Mouse (Mus musculus): ENCODE measurements around the gene Ccl12.

The Ccl12 gene

DNA sequence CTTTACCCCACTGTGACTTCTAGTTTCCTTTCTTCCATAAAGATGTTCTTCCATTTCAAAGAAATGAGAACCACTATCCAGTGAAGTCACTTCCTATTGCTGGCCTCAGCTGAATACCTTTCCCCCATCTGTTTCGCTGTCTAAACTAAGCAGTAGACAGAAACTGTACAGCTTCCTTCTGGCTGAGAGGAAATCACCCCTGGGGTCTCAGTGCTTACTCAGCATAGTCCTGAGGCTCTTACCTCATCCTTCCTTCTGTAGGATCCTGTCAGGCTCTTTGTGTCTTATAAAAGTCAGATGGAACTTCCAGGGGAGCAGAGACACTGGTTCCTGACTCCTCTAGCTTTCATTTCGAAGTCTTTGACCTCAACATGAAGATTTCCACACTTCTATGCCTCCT is at the start of gene Ccl12:
Gene Ccl12 (plus strand): TSS at position 317 of the 400 bp plus-strand sequence.
- no peak for DNase-seq

GRCm38 (mm10) chr11:82053849-82054248 is 47.8 kb upstream of the Ccl12 start:
- no peak for DNase-seq

GRCm38 (mm10) chr11:82057646-82058045 is 44.0 kb upstream of the Ccl12 start, which contains the start of gene Ccl11:
Gene Ccl11, plus strand, starts transcription at chr11:82057823.
- no peak for DNase-seq

GRCm38 (mm10) chr11:82062226-82062625 is 39.4 kb upstream of the Ccl12 start:
- DNase-seq = no peak

- no peak for DNase-seq
Observed at GRCm38 (mm10) chr11:82063454-82063853, 38.2 kb upstream of the Ccl12 start.

DNA sequence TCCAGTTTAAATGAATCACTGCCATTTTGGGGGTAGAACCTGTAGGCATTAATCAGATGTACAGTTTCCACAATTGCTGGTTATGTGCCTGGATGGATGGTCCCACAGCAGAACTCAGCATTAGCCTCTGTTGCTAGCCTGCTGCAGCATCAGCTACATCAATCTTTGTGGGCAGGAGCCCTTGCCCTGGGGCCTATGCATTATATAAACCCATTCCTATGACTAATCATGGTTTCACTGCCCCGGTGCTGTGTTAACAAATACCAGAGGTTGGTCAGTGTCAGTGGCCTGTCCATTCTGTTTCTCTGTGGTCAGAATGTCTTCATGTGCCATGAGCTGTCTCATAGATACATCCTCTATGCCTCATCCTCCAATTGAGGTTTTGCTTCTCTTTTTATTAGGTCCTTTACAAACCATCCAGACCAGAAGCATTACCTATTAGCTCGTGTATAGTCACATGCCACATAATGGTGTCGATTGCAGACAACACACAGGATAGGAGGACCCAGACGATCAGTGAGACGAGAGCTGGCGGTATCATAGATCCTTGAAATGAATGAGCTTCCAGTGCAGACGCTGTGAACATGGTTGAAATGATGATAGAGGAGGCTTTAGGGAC is 34.6 kb upstream of the Ccl12 start:
- DNase-seq = no peak

GRCm38 (mm10) chr11:82071076-82071475 is 30.6 kb upstream of the Ccl12 start:
- DNase-seq = no peak

- DNase-seq = no peak
Observed at GRCm38 (mm10) chr11:82072374-82072773, 29.3 kb upstream of the Ccl12 start.

GRCm38 (mm10) chr11:82072984-82073383 is 28.7 kb upstream of the Ccl12 start:
- no peak for DNase-seq

- DNase-seq = no peak
Observed at GRCm38 (mm10) chr11:82073686-82074085, 28.0 kb upstream of the Ccl12 start.

DNA sequence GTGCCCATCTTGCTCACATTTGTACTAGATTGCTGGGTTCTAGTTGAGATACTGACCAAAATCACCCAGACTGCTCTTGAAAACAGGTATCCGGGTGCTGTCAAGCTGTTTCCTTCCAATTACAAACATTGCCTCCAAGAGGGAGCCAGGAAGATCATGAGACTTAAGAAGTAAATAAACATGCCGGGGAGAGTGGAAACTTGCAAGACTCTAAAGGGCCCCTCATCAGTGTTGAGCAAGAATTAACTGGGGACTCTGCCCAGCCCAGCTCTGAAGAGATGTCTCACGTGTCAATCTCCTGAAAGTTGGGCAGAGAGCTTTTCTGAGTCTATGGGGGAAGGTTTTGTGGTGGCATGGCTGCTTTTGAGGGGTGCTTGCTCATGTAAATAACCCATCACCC is 24.6 kb upstream of the Ccl12 start:
- no peak for DNase-seq

DNA sequence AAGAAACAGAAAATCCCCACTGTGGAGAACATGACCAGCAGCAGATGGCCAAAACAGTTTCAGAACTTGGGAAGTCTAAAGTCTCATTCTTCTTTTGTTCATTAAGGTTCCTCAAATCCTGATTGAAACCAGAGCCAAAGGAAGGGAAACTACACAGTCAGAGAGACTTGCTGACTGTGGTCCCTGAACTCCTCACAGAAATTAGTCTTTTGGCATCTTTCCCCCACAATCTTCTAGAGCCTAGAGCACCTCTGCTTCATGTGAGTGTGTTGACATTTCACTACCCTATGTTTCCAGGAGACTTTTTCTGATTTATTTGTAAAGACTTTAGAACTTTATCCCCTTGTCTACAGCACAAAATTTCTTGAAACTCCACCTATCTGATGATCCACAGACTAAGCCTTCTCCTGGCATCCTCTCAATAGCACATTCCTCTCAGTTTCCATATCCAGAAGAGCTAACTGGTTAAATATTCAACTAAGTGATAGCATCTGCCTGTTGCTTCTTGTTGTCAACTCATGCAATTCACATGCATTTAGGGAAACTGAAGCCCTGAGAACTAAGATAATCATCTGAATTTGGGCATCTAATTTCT is 23.4 kb upstream of the Ccl12 start:
- no peak for DNase-seq

DNA sequence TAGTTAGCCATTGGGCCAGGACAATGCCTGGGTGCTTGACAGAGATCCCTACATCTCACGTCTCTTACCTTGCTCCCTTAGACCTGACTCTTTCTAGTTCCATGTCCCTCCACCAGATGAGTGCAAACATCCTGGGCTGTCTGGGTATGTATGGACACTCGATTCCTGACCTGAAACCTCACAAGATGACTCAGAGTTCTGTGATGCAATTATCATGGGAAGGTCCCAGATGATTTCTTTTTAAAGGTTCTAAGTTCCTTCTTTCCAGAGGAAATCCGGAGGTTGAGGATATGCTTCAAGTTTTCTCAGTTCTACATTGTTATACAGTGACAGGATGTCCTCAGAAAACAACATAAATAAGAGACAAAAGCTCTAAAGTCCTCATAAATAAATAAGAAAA is 20.8 kb upstream of the Ccl12 start:
- DNase-seq = no peak

- no peak for DNase-seq
Observed at GRCm38 (mm10) chr11:82084360-82084759, 17.3 kb upstream of the Ccl12 start.

GRCm38 (mm10) chr11:82099511-82100323 is 1.9 kb upstream of the Ccl12 start:
- DNase-seq = no peak

- no peak for DNase-seq
Observed at GRCm38 (mm10) chr11:82101087-82101486, 558 bp upstream of the Ccl12 start.

- DNase-seq = no peak
Observed at GRCm38 (mm10) chr11:82109611-82110010, 8.0 kb downstream of the Ccl12 start.

GRCm38 (mm10) chr11:82110372-82111248 is 9.0 kb downstream of the Ccl12 start:
- DNase-seq = no peak

DNA sequence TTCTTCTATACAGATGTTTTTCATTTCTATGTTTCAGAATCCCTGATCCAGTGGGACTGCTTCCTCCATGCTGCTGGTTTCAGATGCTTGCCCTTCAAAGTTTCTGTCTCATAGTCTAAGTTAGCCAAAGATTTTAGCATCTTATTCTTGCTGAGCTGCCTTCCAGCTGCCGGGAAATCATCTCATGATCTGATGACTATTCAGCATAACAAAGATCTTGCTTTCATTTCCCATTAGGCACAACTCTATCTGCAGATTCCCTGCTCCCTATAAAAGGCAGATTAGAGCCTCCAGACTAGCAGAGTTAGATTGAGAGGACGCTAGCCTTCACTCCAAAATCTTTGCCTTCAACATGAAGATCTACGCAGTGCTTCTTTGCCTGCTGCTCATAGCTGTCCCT is 13.2 kb downstream of the Ccl12 start, which contains the start of gene Ccl8:
Gene Ccl8 (plus strand): TSS at position 301 of the 400 bp plus-strand sequence.
- DNase-seq = no peak

DNA sequence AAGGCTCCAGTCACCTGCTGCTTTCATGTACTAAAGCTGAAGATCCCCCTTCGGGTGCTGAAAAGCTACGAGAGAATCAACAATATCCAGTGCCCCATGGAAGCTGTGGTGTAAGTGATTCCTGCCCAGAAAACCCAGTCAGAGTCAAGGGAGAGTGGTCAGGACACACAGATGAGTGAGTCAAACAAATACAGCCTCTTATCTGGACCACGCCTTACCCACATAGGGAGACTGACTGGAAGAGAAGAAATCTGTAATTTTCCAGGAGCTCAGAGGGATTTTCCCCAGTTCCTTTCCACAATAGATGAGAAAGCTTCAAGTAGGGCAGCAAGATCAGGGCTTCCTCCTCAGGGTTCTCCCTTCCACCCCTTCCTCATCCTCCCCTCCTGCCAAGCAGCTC is 14.4 kb downstream of the Ccl12 start:
- no peak for DNase-seq

DNA sequence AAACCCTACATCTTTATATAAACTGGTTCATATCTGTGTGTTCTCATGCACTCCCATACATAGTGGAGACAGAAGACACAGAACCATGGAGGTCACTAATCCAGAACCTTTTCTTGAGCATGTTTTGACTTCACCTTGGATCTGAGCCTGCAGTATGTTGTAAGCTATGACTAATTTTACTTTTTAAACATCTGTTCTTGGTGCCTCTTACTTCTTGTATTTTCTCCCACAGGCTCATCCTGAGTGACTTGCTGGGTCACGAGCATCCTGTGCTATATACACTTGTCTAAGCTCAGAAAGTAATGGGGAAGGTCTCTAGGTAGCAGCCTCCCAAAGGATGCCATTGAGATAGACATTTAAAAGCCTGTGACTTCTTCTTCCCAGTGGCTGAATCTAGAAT is 31.3 kb downstream of the Ccl12 start:
- DNase-seq = no peak

DNA sequence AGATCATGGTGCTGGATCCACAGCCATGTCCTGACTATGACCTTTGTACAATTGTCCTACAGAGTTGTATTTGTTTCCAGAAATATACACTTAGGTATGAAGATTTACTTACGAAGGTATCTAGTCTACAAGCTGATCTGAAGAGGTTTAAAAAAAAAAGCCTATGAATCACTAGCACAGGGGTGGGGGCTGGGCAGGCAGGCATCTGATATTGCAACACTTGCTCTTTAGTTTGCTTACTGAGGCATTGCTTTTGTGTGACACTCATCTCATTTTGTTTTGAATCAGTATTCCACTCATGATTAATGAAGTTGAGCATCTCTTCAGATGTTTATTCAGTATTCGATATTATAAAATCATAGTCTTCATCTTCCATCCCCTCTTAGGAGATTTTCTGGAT is 34.6 kb downstream of the Ccl12 start:
- DNase-seq = no peak
